Mouse (Mus musculus): ENCODE measurements around the gene Tkfc. TPM values are rescaled to one million over a fixed set of nuclear protein-coding genes. Genes with fewer than 3 reads are reported as not detected.

Tkfc gene
- total RNA-seq, 1 experiment from 2014 or later: 29.6 TPM

Other genes with a start within 250 kb of the Tkfc start
- gene Syt7, start 216.6 kb downstream of the Tkfc start, total RNA-seq (2021): 23.9 and 24.1 TPM in 2 replicates
- gene Lrrc10b, start 148.2 kb downstream of the Tkfc start, total RNA-seq (2021): 3.9 and 5.8 TPM in 2 replicates
- 0.53 and 0.63 TPM in 2 replicates for gene Ppp1r32, start 122.7 kb downstream of the Tkfc start, total RNA-seq (2021)
- 52.9 and 67.6 TPM in 2 replicates for gene Cpsf7, start 80.4 kb downstream of the Tkfc start, total RNA-seq (2021)
- 49.9 and 55.7 TPM in 2 replicates for gene Sdhaf2, start 79.5 kb downstream of the Tkfc start, total RNA-seq (2021)
- 12.1 and 12.8 TPM in 2 replicates for gene Tmem216, start 49.4 kb downstream of the Tkfc start, total RNA-seq (2021)
- 19.0 and 21.2 TPM in 2 replicates for gene Cyb561a3, start 28.5 kb downstream of the Tkfc start, total RNA-seq (2021)
- gene Tmem138, start 28.3 kb downstream of the Tkfc start, total RNA-seq (2021): 9.2 and 11.2 TPM in 2 replicates
- 253 and 279 TPM in 2 replicates for gene Ddb1, start 327 bp downstream of the Tkfc start, total RNA-seq (2021)
- 1.2 and 2.2 TPM in 2 replicates for gene Vwce, start 28.6 kb upstream of the Tkfc start, total RNA-seq (2021)
- not detected in 2 replicates for gene Pga5, start 72.4 kb upstream of the Tkfc start, total RNA-seq (2021)
- gene Vps37c, start 83.1 kb upstream of the Tkfc start, total RNA-seq (2021): 19.1 and 23.6 TPM in 2 replicates
- 1.3 and 8.7 TPM in 2 replicates for gene Cd5, start 133.3 kb upstream of the Tkfc start, total RNA-seq (2021)
- 0.41 and 5.2 TPM in 2 replicates for gene Cd6, start 224.4 kb upstream of the Tkfc start, total RNA-seq (2021)
- gene Slc15a3, start 234.1 kb upstream of the Tkfc start, total RNA-seq (2021): 2.0 and 2.6 TPM in 2 replicates